Comparison of ENCODE assay signal across 8 mouse cellular contexts in the genomic region with DNA sequence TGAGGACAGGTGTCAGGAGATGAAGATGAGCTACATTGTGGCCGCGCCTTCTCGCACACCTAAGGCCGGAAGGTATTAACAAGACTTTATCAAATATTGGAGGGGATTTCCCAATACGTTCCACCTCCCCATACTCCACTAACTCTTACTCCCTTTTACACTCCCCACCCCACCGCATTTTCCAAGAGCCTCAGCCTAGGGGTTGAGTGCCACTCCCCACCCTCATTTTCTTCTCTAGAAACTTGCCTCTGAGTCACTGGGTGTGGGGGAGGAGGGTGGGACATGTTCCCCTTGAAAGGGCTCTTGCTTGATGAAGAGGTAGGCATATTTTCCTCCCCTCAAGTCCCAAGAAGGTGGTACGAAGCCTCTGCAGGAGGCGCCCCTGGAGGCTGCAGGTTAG. TPM values are rescaled to one million over a fixed set of nuclear protein-coding genes. Genes with fewer than 3 reads are reported as not detected.
DNase-seq lines count a peak whose midpoint lies in the region; ATAC-seq and TF ChIP-seq lines count a peak whose summit lies in the region.

No protein-coding gene starts in this region.

- 10% methylated on average over 8 of the region's 8 CpGs for WGBS in kidney, embryonic 16.5 days
- WGBS in intestine, embryonic 16.5 days, result 21% methylated on average over 8 of the region's 8 CpGs
- 24% methylated on average over 8 of the region's 8 CpGs for WGBS in midbrain, embryonic 14.5 days

- H3K9ac ChIP-seq in kidney, embryonic 16.5 days (replicated peaks; ENCODE audit: low read length), result peak overlapping the region; percentile 79
- peak overlapping the region; percentile 88 for H3K9ac ChIP-seq in intestine, embryonic 16.5 days (ENCODE audit: low read depth, low read length)
- peak overlapping the region; percentile 79 for H3K9ac ChIP-seq in midbrain, embryonic 14.5 days (replicated peaks; ENCODE audit: low read length)

- peak overlapping the region; percentile 94; the same call in 1 of the 2 replicates for H3K27ac ChIP-seq in kidney, embryonic 16.5 days (ENCODE audit: low read length)
- H3K27ac ChIP-seq in bone marrow macrophage, adult 2 months (ENCODE audit: insufficient read depth, low read depth, low read length), result peak overlapping the region; percentile 92
- H3K27ac ChIP-seq in intestine, embryonic 16.5 days (ENCODE audit: low read length), result peak overlapping the region; percentile 99
- peak overlapping the region; percentile 92; the same call in 1 of the 2 replicates for H3K27ac ChIP-seq in midbrain, embryonic 14.5 days (replicated peaks; ENCODE audit: low read depth, low read length)

- H3K4me2 ChIP-seq in kidney, embryonic 16.5 days (replicated peaks; ENCODE audit: low read depth, low read length), result peak overlapping the region; percentile 67
- H3K4me2 ChIP-seq in intestine, embryonic 16.5 days (ENCODE audit: low read depth, low read length), result peak overlapping the region; percentile 71
- peak overlapping the region; percentile 76 for H3K4me2 ChIP-seq in midbrain, embryonic 14.5 days (ENCODE audit: low read length)

- TF ChIP-seq CTCF in bone marrow macrophage, adult 2 months (IDR thresholded peaks at IDR 0.05; ENCODE audit: low read depth, low read length), result no peak

- no peak for ATAC-seq in kidney, embryonic 16.5 days (ENCODE audit: low FRiP score, low TSS enrichment)
- no peak for ATAC-seq in intestine, embryonic 16.5 days
- no peak for ATAC-seq in midbrain, embryonic 14.5 days (ENCODE audit: low FRiP score, low TSS enrichment)

- H3K4me1 ChIP-seq in kidney, embryonic 16.5 days (ENCODE audit: insufficient read depth, low read length), result peaks cover 21% of the 10 kb centered on the region
- peaks cover 42% of the 10 kb centered on the region for H3K4me1 ChIP-seq in bone marrow macrophage, adult 2 months (ENCODE audit: control insufficient read depth, insufficient read depth, low read length)
- H3K4me1 ChIP-seq in intestine, embryonic 16.5 days (ENCODE audit: control insufficient read depth, insufficient read depth, low read length), result peaks cover 31% of the 10 kb centered on the region
- H3K4me1 ChIP-seq in midbrain, embryonic 14.5 days (ENCODE audit: control insufficient read depth, insufficient read depth, low read length), result peaks cover 26% of the 10 kb centered on the region

- peak overlapping the region; percentile 76 for H3K4me3 ChIP-seq in kidney, embryonic 16.5 days (ENCODE audit: low read length)
- peak overlapping the region; percentile 94 for H3K4me3 ChIP-seq in bone marrow macrophage, adult 2 months (ENCODE audit: insufficient read depth, low read length)
- H3K4me3 ChIP-seq in intestine, embryonic 16.5 days (ENCODE audit: low read length), result peak overlapping the region; percentile 87
- H3K4me3 ChIP-seq in midbrain, embryonic 14.5 days (replicated peaks; ENCODE audit: low read depth, low read length), result peak overlapping the region; percentile 68

- TF ChIP-seq POLR2A in bone marrow macrophage, adult 2 months (IDR thresholded peaks at IDR 0.05; ENCODE audit: borderline replicate concordance, low read depth, low read length), result no peak

- no peaks in the 10 kb centered on the region for H3K27me3 ChIP-seq in kidney, embryonic 16.5 days (ENCODE audit: insufficient read depth, low read length)
- H3K27me3 ChIP-seq in intestine, embryonic 16.5 days (replicated peaks; ENCODE audit: control insufficient read depth, insufficient read depth, low read length), result no peaks in the 10 kb centered on the region
- no peaks in the 10 kb centered on the region for H3K27me3 ChIP-seq in midbrain, embryonic 14.5 days (ENCODE audit: control insufficient read depth, insufficient read depth, low read length)

- no peaks in the 10 kb centered on the region for H3K9me3 ChIP-seq in kidney, embryonic 16.5 days (ENCODE audit: low read length)
- no peaks in the 10 kb centered on the region for H3K9me3 ChIP-seq in intestine, embryonic 16.5 days (ENCODE audit: control insufficient read depth, low read length)
- H3K9me3 ChIP-seq in midbrain, embryonic 14.5 days (ENCODE audit: control insufficient read depth, low read length), result no peaks in the 10 kb centered on the region

- no peak for DNase-seq in kidney, postnatal 36 days
- DNase-seq in midbrain, embryonic 14.5 days, result no peak
- DNase-seq in frontal cortex, adult 2 months (ENCODE audit: extremely low spot score in 1 of 2, low spot score in 1 of 2), result no peak
- DNase-seq in adrenal gland, postnatal 25 days, result no peak
- no peak for DNase-seq in gastrocnemius, postnatal 10 days

- H3K36me3 ChIP-seq in kidney, embryonic 16.5 days (ENCODE audit: insufficient read depth, low read length), result no peaks in the 10 kb centered on the region
- no peaks in the 10 kb centered on the region for H3K36me3 ChIP-seq in intestine, embryonic 16.5 days (ENCODE audit: control insufficient read depth, insufficient read depth, low read length)
- H3K36me3 ChIP-seq in midbrain, embryonic 14.5 days (ENCODE audit: control insufficient read depth, insufficient read depth, low read length), result no peaks in the 10 kb centered on the region

RNA-seq across cellular contexts. Expression of gene Orai1, which starts 1.0 kb away (rescaled TPM):
- 17.5 and 22.1 TPM in 2 replicates for polyA plus RNA-seq in kidney, embryonic 16.5 days (2015; fragmentation: Nextera tagmentation; extraction: Ambion mirVana)
- 59.9 and 68.5 TPM in 2 replicates for polyA plus RNA-seq in bone marrow macrophage, adult 2 months (2012; ENCODE audit: insufficient read depth, insufficient read length, missing spikeins)
- 20.1 and 21.9 TPM in 2 replicates for polyA plus RNA-seq in intestine, embryonic 16.5 days (2015; fragmentation: Nextera tagmentation; extraction: Ambion mirVana)
- polyA plus RNA-seq in midbrain, embryonic 14.5 days (2014; fragmentation: Nextera tagmentation; extraction: Ambion mirVana), result 12.9 and 14.0 TPM in 2 replicates
- 17.6 and 20.6 TPM in 2 replicates for polyA plus RNA-seq in frontal cortex, adult 2 months (2012; rRNA removed)
- 11.7 and 13.4 TPM in 2 replicates for total RNA-seq in adrenal gland, postnatal 25 days (2021)
- total RNA-seq in gastrocnemius, postnatal 10 days (2021), result 10 to 100 TPM; 43.8 to 45.4 TPM

RNA-seq across cellular contexts. Expression of gene Kdm2b, which starts 26.3 kb away (rescaled TPM):
- polyA plus RNA-seq in kidney, embryonic 16.5 days (2015; fragmentation: Nextera tagmentation; extraction: Ambion mirVana), result 92.2 and 95.6 TPM in 2 replicates
- polyA plus RNA-seq in bone marrow macrophage, adult 2 months (2012; ENCODE audit: insufficient read depth, insufficient read length, missing spikeins), result 26.6 and 26.9 TPM in 2 replicates
- 21.6 and 22.4 TPM in 2 replicates for polyA plus RNA-seq in intestine, embryonic 16.5 days (2015; fragmentation: Nextera tagmentation; extraction: Ambion mirVana)
- polyA plus RNA-seq in midbrain, embryonic 14.5 days (2014; fragmentation: Nextera tagmentation; extraction: Ambion mirVana), result 83.3 and 99.9 TPM in 2 replicates
- polyA plus RNA-seq in frontal cortex, adult 2 months (2012; rRNA removed), result 18.7 and 20.9 TPM in 2 replicates
- 16.4 and 22.7 TPM in 2 replicates for total RNA-seq in adrenal gland, postnatal 25 days (2021)
- total RNA-seq in gastrocnemius, postnatal 10 days (2021), result 10 to 100 TPM; 18.4 to 23.8 TPM

RNA-seq across cellular contexts. Expression of gene Morn3, which starts 30.9 kb away (rescaled TPM):
- 0.56 TPM in 1 of 2 replicates, not detected in the other for polyA plus RNA-seq in kidney, embryonic 16.5 days (2015; fragmentation: Nextera tagmentation; extraction: Ambion mirVana)
- not detected in 2 replicates for polyA plus RNA-seq in bone marrow macrophage, adult 2 months (2012; ENCODE audit: insufficient read depth, insufficient read length, missing spikeins)
- polyA plus RNA-seq in intestine, embryonic 16.5 days (2015; fragmentation: Nextera tagmentation; extraction: Ambion mirVana), result 0.57 TPM in 1 of 2 replicates, not detected in the other
- not detected in 2 replicates for polyA plus RNA-seq in midbrain, embryonic 14.5 days (2014; fragmentation: Nextera tagmentation; extraction: Ambion mirVana)
- polyA plus RNA-seq in frontal cortex, adult 2 months (2012; rRNA removed), result 0.13 TPM in 1 of 2 replicates, not detected in the other
- total RNA-seq in adrenal gland, postnatal 25 days (2021), result not detected in 2 replicates
- total RNA-seq in gastrocnemius, postnatal 10 days (2021), result not detected

RNA-seq across cellular contexts. Expression of gene Tmem120b, which starts 52.3 kb away (rescaled TPM):
- 16.8 and 20.0 TPM in 2 replicates for polyA plus RNA-seq in kidney, embryonic 16.5 days (2015; fragmentation: Nextera tagmentation; extraction: Ambion mirVana)
- 4.3 and 6.8 TPM in 2 replicates for polyA plus RNA-seq in bone marrow macrophage, adult 2 months (2012; ENCODE audit: insufficient read depth, insufficient read length, missing spikeins)
- polyA plus RNA-seq in intestine, embryonic 16.5 days (2015; fragmentation: Nextera tagmentation; extraction: Ambion mirVana), result 10.4 and 10.9 TPM in 2 replicates
- polyA plus RNA-seq in midbrain, embryonic 14.5 days (2014; fragmentation: Nextera tagmentation; extraction: Ambion mirVana), result 12.7 and 13.1 TPM in 2 replicates
- polyA plus RNA-seq in frontal cortex, adult 2 months (2012; rRNA removed), result 9.1 and 11.5 TPM in 2 replicates
- total RNA-seq in adrenal gland, postnatal 25 days (2021), result 15.0 and 20.3 TPM in 2 replicates
- total RNA-seq in gastrocnemius, postnatal 10 days (2021), result 10 to 100 TPM; 16.3 to 16.9 TPM
